Mouse (Mus musculus): ENCODE data around the gene Acot12.
"Not testable (repeated sequence)": the region's sequence is repeated elsewhere in the genome, so short reads cannot be mapped to it uniquely, and the experiment has no call there.

Gene Acot12

DNA sequence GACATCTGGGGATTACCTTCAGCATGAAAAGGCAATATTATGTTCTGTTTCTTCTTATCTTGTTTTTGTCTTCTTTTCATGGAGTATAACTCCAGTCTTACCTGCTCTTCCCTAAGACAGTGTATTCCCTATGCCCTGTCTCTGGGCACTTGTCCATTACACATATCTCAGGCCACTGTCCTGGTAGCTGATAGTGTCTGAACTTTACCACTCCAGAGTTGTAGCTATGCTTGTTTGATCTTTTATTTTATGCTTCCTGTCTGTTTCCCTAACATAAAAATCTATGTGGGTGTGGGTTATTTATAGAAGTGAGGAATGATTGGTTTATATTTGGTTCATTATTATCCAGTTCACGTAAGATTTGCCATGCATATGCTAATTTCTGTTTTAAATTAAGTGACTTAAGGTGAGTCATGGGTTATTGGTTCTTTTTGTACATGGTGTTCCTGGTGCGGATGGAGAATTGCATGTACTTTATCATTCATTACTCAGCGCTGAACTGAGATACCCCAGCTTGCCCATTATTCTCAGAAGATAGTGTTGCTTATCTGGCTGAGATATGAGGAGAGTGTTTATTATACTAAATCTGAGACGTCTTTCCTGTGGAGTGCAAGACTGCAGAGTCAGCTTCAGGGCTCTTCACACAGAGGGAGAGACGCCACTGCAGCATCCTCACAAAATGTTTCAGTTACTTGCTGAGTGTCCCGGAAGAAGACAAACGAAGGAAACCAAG, 17.2 kb downstream of the Acot12 start:
- in situ Hi-C loops (cut with MboI; ENCODE audit: unreplicated experiment in 2 of 2) = no loop called here

DNA sequence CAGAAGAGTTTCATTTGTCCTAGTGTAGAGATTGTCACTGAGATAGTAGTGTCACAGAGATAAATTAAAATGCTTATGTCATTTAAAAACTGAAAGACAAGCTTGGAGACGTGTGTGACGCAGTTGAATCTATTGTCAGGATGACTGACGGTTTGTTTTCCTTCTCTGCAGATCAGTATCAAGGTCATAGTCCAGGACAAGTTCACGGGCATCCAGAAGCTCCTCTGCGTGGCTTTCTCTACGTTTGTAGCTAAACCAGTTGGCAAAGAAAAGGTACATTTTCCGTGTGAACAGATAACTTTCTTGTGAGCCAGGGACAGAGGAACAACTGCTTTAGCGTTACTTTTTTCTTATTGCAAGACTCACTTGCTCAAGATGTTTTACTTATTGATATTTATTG, 18.5 kb downstream of the Acot12 start:
- in situ Hi-C loops (cut with MboI; ENCODE audit: unreplicated experiment in 2 of 2) = no loop called here

DNA sequence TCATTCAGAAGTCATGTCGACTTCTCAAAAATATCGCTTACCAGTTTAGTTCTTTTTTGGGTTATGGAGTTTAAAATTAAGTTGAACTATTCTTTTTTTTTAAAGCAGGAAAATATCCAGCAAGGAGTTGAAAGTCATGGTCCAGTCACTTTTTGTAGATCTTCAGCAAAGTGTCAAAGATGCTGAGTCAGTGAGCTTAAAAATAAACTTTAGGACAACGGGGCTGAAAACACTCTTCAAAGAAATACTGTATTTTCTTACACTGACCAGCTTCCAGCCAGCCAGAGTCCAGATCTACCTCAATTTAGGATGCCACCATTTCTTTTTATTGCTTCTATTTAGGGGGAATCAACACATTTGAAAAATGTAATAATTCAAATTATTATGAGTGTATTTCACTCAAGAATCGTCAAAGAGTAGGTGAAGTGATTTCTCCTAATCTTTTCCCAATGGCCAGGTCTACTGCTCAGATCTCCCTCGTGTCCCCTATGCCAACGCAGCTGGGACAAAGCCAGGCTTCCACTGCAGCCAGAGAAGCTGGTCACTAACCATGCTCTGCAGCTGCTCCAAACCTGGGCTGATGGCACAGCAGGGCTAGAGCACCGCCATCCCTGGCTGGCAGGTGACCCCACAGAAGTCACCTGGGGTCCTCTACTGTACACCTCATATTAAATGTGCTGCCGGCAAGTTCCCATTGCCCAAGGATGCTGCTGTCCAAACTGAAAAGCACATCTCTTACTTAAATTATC, 19.2 kb downstream of the Acot12 start:
- in situ Hi-C loops (cut with MboI; ENCODE audit: unreplicated experiment in 2 of 2) = no loop called here

DNA sequence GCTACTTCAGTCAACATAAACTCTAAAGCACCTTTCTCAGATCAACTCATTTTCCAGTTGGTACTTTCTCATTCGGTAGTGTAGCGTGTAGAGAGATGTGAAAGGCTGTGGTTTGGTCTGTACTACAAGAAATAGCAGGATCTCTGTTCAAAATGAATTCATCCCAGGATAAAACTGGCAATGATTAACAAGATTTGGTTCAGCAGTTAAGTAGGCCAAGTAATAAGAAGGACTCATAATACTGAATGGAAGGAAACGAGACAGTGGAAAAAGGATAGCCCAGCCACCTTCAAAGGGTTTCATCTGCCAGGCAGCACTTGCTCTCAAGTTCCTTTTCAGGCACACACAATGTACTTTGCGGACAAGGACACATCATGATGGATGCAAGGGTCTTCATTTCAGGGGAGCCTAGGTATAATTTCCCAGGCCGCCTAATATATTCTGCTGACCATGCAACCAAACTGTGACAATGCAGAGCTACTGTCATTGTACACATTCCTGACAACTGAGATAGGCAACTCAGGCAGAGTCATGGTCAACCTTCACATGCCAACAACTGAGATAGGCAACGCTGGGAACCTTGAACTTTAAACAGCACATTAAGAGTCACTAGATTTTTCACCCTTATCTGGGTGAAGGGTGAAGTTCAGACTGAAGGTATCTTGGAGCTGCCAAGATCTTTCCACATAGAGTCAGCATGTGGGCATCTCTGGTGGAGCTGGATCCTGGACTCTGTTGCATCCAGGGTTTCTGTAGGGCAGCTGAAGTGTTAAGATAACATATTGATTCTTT, 20.5 kb downstream of the Acot12 start:
- in situ Hi-C loops (cut with MboI; ENCODE audit: unreplicated experiment in 2 of 2) = no loop called here

DNA sequence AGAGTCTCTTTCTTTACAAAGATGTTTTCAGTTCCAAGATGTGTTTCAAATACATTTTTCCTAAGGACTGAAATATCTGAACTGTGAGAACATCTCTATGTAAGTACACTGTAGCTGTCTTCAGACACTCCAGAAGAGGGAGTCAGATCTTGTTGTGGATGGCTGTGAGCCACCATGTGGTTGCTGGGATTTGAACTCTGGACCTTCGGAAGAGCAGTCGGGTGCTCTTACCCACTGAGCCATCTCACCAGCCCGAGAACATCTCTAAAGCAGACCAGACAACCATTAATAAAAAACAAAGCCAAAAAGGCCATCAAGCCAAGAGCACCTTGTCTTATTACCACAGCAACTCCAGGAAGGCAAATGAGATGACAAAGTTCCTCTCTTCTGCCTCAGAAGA, 22.3 kb downstream of the Acot12 start:
- in situ Hi-C loops (cut with MboI; ENCODE audit: unreplicated experiment in 2 of 2) = not testable (repeated sequence)

DNA sequence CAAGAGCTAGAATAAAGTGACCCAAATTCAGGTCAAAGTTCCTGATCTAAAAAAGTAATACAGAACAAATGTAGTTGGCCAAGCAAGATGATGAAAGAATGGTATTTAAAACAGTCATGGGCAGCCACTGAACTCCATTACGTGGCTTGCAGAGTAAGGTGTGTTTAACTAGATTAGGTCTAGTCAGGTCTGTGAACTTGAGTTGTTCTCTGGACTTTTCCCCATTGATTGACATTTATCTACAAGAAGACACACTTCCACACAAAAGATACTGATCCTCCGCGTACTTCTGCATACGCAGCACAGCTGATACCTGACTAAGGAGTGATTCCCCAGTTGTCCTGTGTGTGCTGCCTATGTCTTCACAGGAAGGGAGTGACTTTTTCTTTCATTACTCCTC, 24.3 kb downstream of the Acot12 start:
- in situ Hi-C loops (cut with MboI; ENCODE audit: unreplicated experiment in 2 of 2) = no loop called here

DNA sequence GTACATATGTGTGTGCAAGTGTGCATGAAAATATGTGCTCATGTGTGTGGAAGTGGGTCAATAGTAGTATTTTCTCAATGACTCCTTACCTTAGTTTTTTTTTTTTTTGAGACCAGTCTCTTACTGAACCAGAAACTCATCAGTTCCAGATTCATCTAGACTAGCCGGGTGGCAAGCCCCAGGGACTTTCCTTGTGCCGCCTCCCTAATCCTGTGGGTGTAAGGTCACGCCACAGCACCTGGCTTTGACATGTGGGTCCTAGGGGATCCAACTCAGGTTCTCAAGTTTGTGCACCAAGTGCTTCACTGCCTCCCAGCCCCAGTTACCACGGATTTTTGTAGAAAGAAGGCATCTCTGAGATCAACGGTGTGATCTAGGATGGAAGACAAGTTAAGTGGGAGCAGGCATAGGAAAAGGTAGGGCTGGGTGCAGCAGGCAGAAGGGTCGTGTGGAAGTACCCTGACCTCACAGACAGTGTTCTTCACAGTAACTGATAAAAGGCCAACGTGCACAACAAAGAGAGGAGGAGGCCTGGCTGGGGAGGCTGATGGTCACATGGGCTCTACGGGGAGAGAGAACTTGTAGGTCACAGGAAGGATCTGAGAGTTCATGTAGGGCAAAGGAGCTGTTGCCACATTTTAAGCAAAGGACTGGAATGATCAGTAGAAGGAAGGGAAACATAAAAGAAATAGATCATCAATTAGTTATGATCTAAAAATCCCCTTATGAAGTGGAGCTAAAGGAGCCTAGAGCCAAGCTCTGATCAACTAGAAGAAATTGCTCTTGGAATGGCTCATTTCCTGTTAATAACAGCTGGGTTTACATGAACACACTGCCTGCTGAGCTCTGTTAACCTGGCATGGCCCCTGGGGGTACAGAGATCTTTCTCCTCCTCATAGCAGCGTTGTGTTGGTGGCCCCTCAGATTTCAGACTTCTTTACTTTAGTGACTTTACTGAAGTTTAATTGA, 27.7 kb downstream of the Acot12 start:
- in situ Hi-C loops (cut with MboI; ENCODE audit: unreplicated experiment in 2 of 2) = no loop called here

DNA sequence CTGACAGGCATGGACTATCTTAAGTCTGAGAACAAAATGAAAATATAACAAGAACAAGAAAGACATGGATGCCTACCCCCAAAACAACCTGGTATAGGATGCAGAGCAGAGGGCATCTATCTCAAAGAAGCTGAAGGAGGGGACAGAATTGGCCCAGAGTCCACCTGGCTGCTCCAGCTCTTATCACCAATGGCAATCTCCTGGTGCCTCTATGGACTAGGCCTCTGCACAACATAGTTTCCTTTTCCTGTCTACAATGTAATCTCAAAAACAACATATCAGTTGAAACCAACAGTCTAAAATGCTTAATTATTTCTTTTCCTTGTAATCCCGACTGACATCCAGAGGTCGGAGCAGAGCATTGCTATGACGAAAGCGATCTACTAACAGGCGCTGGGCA, 36.8 kb downstream of the Acot12 start:
- in situ Hi-C loops (cut with MboI; ENCODE audit: unreplicated experiment in 2 of 2) = no loop called here

DNA sequence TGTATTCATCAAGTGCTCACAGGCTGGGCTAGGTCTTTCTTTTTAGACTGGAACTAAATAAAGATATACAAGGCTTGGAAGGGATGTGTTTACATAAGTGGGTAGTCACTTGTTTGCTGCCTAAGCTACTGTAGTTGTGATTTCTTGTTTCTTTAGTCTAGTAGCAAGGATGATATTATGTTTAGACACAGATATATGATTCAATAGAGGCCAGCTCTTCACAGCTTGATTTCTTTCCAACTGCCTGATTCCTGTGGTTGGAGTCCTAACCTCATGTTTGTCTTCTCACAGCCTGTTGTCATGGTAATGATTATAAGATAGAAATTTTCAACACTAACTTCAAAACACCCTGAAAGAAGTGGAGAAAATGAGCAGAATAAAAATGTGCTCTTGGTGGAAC, 38.6 kb downstream of the Acot12 start:
- in situ Hi-C loops (cut with MboI; ENCODE audit: unreplicated experiment in 2 of 2) = no loop called here

DNA sequence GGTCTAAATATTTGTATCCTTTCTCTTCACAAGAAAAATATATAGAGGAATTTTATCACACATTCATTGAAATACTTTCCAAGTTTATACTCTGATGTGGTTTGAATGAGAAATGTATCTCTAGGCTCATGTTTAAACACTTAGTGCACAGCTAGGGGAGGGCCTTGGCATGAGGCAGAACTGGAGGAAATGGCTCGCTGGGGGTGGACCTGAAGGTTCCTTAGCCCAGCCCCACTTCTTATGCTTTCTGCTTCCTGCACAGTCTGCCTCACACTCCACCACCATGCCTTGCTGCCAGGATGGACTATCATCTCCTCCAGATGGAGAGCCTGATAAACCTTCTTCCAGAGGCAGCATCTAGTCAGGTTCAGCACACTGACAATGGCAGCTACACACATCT, 50.7 kb downstream of the Acot12 start:
- in situ Hi-C loops (cut with MboI; ENCODE audit: unreplicated experiment in 2 of 2) = no loop called here

DNA sequence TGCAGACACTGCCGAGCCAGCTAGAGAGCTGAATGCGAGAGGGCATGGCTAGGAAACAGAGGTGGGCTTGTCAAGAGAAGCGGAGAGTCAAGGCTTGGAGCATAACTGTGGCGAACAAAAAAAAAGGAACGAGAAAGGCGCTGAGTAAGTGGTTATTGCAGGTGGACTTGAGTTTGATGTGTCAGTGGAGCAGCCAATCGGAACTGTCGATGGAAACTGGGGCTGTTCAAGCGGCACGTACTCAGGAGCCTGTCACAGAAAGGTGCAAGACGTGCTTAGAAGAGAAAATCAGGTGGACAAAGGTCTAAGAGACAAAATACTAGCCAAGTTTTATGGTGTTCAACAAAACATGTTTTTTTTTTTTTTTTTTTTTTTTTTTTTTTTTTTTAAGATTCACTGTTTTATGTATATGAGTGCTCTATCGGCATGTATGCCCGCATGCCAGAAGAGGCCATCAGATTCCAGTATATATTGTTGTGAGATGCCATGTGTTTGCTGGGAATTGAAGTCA, 53.7 kb downstream of the Acot12 start:
- in situ Hi-C loops (cut with MboI; ENCODE audit: unreplicated experiment in 2 of 2) = no loop called here

DNA sequence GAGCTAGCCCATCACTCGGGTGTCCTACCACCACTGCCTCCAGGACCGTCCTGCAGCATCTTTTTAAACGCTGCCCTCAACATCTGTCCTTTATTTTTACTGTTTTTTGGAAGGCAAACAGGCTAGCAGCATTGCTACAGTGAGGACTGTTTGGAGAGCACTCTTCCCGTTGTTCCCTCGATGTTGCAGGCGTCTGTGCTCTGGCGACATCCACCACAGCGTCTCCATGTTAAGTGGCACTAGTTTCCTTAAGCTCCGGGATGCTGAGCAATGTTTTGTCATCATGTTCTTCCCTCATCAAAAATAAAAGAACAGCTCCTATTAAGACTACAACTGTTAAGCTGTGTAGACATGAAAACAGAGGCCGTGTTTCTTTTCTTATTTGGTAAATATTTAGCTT, 54.3 kb downstream of the Acot12 start:
- in situ Hi-C loops (cut with MboI; ENCODE audit: unreplicated experiment in 2 of 2) = no loop called here

DNA sequence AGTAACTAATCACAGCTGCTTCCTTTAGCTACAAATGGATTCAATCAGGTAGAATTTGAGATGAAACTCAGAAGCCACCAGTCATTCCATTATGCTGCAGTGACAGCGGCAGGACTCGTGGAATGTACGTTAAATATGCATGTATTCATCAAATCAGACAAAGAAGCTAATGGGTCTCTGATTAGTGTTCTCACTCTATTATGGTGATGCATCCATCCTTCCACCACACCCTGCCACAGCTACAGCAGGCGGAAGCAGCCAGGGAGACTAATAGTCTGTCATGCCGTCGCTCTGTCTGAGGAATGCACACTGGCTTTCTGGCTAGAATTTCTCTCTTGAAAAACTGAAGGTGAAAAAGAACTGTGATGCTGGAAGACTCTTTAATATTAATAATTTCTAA, 54.7 kb downstream of the Acot12 start:
- in situ Hi-C loops (cut with MboI; ENCODE audit: unreplicated experiment in 2 of 2) = no loop called here

DNA sequence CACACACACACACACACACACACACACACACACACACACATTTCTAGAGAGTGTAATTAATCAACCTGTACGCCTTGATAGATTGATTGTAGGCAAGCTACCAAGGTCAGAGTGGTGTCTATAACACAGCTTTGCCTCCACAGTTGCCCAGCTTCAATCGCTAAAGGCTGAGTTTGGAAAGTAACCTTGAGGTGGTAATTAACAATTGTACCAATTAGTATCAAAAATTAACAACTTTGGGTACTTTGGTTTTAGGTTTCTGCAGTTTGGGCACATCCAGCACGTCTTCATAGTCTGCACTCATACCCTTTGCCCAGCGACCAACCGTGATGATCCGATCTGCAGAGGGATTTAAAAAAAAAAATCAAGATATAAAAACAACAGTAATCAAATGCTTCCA, 55.6 kb downstream of the Acot12 start:
- in situ Hi-C loops (cut with MboI; ENCODE audit: unreplicated experiment in 2 of 2) = no loop called here

DNA sequence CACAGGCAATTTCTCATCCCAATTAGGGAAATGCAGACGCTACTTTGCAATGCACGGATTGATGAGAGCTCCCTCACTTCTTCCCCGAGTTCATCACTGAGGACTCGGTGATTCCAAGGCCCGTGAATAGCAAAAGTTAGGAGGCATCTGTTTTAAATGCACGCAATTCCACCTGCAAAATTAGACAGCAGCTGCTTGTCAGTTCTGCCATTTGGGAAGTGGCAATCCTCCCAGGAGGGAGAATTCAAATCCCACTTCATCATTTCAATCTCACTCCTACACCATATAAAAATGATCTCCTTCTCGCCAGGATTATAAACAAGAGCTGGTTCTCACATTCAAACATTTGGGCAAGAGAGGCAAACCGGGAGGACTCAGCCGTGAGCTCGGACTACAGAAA, 56.1 kb downstream of the Acot12 start:
- in situ Hi-C loops (cut with MboI; ENCODE audit: unreplicated experiment in 2 of 2) = no loop called here

DNA sequence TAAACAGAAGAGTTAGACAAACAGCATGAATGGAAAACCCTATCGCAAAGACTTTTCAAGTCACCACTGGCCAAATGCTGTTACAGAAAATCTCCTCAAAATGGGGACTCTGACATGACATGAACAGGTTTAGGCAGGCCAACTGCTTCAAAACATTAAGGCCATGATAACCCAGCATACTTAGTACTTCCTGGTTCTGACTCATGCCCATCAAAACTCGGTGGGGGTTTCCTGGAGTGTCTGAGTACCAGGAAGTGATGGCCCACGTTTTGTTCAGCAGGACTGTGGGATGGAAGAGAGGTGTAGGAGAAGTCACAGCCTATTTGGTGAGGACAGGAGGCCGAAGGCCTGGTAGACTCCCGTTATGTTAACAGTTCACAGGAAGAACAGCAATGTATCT, 60.4 kb downstream of the Acot12 start:
- in situ Hi-C loops (cut with MboI; ENCODE audit: unreplicated experiment in 2 of 2) = loop anchor here (10.0 to 25.0 kb wide), 5 partner anchors 339 to 1714 kb away; partner anchors contain the start of genes Dhfr (in 1 of the 2), Msh3 (in 1 of the 2), Rps23 (in 1 of the 2) and Ssbp2 (in 1 of the 2)

DNA sequence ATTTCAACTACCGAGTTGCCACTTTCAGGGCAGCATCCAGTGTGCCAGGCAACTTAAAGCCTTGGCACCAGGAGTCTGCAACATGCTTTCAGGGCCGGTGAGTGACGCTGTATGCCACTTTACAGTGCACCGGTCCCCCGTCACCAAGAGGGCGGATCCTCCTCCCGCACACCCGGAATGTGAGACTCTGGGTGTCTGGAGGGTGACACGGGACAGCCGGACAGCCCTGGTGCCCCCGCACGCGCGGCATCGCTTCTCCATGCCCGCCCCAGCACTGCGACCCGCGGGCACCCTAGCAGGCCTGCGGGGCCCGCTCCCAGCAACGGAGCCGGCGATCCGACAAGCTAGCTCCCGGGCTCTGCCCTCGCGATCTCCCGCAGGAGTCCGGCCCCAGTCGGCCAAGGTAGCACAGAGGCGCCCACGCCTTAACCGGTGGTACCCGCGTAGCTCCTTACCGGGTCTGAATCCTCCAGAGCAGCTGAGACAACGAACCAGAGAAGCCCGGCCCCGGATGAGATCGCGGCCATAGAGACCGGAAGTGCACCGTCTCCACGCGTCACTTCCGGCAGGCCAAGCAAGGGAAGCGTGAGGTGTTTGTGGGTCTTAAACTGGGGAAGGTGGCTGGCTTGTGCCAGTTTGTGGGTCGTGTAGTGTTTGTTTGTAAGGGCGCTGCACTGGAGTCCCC, 66.0 kb downstream of the Acot12 start, which contains the start of gene Zcchc9:
Zcchc9 (minus strand) TSS at position 551 of the 685 bp plus-strand sequence.
- in situ Hi-C loops (cut with MboI; ENCODE audit: unreplicated experiment in 2 of 2) = loop anchor here (5.0 to 25.0 kb wide), 6 partner anchors 345 to 1720 kb away; partner anchors contain the start of genes Dhfr (in 1 of the 2), Msh3 (in 1 of the 2), Rps23 (in 1 of the 2) and Ssbp2 (in 1 of the 2)

DNA sequence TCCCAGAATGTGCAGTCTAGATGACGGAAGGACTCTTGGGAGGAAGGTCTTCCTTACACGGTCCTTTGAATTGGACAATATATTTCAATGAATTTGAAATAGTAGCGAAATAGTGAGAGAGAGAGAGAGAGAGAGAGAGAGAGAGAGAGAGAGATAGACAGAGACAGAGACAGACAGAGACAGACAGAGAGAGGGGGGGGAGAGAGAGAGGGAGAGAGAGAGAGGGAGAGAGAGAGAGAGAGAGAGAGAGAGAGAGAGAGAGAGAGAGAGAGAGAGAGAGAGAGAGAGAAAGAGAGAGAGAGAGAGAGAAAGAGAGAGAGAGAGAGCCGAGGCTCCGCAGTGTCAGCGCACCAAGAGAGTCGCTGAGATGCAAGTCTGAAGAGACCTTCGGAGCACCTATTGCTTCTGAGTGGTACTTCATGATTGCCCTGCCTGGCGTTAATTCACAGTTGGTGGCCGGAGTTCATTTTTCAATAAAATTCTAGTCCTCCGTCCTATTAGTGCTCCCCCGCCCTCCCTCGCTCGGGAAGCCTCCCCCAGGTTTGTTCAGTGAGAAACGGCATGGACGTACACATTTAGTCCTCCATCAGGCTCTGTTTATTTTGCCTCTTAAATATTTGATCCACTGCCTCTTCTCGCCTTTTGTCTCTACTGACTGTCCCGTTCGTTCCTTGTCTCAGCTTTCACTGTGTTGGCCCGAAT, 66.7 kb downstream of the Acot12 start:
- in situ Hi-C loops (cut with MboI; ENCODE audit: unreplicated experiment in 2 of 2) = loop anchor here (5.0 to 25.0 kb wide), 6 partner anchors 346 to 1721 kb away; partner anchors contain the start of genes Dhfr (in 1 of the 2), Msh3 (in 1 of the 2), Rps23 (in 1 of the 2) and Ssbp2 (in 1 of the 2)
